Mouse (Mus musculus) urinary bladder, postnatal 25 days (tissue): ENCODE results near the gene Vmn1r236.

Source experiments
- DNase-seq: peaks from one replicate; pipeline ENCODE4 v3.0.0; 2022; ENCODE audit warnings: low spot score

Vmn1r236 gene

DNA sequence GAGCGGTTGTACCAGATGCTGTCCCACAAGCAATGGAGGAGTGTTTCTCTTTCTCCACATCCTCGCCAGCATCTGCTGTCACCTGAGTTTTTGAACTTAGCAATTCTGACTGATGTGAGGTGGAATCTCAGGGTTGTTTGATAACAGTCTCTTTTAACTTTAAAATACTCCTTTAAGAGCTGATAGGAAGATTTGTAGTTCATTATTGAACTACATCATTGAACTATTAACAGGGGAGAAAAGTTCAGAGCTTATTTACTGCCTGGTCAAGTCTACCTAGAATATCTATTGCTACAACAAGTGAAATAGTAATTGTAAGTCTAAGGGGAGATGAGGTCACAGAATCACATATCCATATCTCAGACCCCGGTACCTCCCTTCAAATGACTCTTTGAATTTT lies at the start of gene Vmn1r236:
TSS of gene Vmn1r236 (plus strand) at position 301 of the 400 bp plus-strand sequence.
- no peak for DNase-seq

DNA sequence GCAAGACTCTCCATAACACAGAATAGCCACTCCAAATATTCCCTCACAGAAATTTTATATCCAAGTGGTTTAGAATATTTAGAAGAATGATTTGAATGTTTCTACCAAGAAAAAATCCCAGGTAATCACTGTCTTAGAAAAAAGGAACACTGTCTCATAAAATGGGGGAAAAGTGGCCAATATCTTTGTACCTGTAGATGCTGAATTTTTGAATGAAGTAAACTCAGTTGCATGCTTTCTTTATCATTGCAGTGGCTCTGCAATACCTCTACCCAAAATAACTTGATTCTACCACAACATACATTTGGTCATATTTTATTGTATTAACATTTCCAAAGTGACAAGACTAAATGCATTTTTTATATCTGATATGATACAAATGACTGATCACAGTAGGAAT lies 26.6 kb upstream of the Vmn1r236 start, which contains the start of gene Vmn1r235:
TSS of gene Vmn1r235 (plus strand) at position 301 of the 400 bp plus-strand sequence.
- no peak for DNase-seq

DNA sequence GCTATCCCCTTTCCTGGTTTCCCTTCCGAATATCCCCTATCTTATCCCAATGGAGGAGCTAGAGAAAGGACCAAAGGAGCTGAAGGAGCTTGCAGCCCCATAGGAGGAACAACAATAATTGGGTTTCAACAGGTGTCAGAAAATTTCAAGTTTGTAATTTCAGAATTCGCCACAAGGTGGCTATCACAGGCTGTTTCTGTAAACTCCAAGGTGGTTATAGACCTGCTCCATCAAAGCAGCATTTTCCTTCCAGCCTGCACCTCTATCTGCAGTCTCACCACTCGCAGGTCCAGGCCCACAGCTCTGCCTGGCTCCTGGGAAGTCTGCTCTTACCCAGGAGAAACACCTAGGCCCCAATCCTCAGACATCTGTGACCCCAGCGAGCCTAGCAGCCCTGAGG lies 10.6 kb upstream of the Vmn1r236 start:
- peak; percentile 26 for DNase-seq

DNA sequence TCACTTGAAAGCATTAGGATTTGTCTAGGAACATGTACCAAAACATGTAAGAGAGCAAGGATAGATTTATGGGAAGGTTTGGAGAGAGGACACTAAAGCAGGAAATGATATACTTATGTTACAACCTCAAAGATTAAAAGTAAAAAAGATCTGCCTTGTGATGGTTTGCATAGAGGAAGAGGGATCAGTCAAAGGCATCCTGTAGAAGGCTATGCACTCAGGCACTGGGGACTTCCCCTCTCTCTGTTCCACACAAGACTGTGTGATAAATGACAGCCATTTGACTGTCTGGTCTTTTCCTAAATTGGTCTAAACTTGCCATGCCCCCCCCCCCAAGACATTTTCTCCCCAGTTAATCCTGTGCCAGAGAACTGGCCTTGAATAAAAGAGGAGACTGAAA lies 1.7 kb downstream of the Vmn1r236 start:
- no peak for DNase-seq

DNA sequence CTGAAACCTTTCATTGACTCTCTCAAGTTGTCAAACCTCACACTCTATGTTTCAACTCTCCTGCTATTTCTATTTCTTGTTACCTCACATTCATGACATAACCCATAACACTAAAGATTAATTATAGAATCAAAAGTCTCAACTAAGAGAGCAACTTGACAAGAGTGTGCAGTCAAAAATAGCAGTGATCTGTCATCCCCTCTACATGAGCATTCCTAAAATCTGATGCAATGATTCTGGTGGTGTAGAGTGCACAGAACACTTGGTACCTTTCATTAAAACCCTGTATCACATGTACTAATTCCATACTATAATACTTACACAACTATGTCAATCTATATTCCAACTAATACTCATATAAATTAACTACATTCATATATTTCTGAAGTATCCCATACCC lies 7.0 kb downstream of the Vmn1r236 start:
- DNase-seq = no peak

DNA sequence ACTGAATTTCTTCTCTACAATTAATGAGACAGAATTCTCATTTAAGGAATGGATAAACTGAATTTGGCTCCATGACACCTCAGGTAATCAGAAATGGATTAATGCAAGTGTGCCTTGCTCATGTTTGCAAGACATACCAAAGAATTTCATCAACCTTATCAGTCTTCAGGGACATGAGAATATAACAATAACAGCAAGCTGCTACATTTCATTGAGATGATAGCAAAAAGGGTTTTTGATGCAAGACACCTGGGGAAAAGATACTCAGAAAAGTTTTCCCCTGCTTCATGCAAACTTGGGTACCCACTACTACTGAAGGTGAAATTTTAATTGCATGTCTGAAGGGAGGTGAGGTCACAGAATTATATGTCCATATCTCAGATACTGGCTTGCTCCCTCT lies 28.8 kb downstream of the Vmn1r236 start, which contains the start of gene Vmn1r237:
TSS of gene Vmn1r237 (plus strand) at position 301 of the 400 bp plus-strand sequence.
- DNase-seq = no peak
